Mouse (Mus musculus): ENCODE results near the gene Med12. TPM values are rescaled to one million over a fixed set of nuclear protein-coding genes. Genes with fewer than 3 reads are reported as not detected.

The Med12 gene
- polyA plus RNA-seq, 1 experiment: 47.1 TPM

DNA sequence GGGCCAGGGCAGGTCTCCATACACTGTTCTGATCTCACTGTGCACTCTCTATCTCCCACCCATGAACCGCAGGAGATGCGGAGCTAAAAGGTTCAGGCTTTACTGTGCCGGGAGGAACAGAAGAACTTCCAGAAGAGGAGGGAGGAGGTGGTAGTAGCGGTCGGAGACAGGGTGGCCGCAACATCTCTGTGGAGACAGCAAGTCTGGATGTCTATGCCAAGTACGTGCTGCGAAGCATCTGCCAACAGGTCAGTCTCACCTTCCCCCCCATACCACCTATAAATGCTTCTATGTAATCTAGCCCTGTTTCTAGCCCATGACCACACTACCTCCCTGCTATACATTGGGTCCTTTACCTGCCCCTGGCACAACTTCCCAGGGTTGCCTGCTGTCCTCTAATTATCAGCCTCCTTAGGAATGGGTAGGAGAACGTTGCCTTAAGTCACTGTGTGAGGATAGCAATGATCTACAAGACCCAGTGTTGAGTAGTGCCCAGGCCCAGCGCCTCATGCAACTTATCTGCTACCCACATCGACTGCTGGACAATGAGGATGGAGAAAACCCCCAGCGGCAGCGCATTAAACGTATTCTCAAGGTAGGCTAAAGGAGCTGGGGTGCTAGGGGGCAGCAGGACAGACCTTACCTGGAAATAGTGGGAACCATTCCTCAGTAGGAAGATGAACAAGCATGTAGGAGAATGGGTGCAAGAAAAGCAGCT lies 12.3 kb downstream of the Med12 start:
- Histone ChIP-seq H3K36me3 (ENCODE audit: control insufficient read depth, insufficient read depth, low read length) (no peaks in the 10 kb centered on the region), H3K4me3 (ENCODE audit: control insufficient read depth, low read depth, low read length) (no peak overlapping the region), H3K4me1 (ENCODE audit: control insufficient read depth, insufficient read depth, low read length) (no peaks in the 10 kb centered on the region; the same call in 1 of the 2 replicates), H3K27ac (ENCODE audit: control insufficient read depth, insufficient read depth, low read depth, low read length) (no peak overlapping the region), H3K27me3 (ENCODE audit: control insufficient read depth, insufficient read depth, low read length) (no peaks in the 10 kb centered on the region)
- TF ChIP-seq CTCF (IDR thresholded peaks at IDR 0.05; ENCODE audit: control insufficient read depth, insufficient read depth, insufficient replicate concordance, low read depth, low read length) (no peak), POLR2A (IDR thresholded peaks at IDR 0.05; ENCODE audit: control insufficient read depth, low read depth, low read length) (no peak)

DNA sequence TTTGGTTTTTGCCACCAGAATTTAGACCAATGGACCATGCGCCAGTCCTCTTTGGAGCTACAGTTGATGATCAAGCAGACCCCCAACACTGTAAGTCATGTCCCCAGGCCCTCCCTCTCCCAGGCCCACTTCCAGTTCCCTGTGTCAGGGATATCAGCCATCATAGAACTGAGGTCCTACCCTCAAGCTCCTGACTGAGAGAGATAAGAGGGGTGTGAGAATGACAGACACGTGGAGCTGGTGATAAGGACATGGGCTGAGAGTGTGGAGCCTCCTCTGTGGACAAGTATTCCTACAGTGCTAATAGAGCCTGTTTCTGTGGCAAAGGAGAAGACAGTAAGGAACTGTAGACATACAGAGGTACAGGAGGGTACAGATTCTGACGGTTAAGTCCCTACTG lies 13.7 kb downstream of the Med12 start:
- no peak overlapping the region for H3K27ac ChIP-seq (ENCODE audit: control insufficient read depth, insufficient read depth, low read depth, low read length)
- H3K4me1 ChIP-seq (ENCODE audit: control insufficient read depth, insufficient read depth, low read length): no peaks in the 10 kb centered on the region; the same call in 1 of the 2 replicates
- no peak for TF ChIP-seq CTCF (IDR thresholded peaks at IDR 0.05; ENCODE audit: control insufficient read depth, insufficient read depth, insufficient replicate concordance, low read depth, low read length)
- no peak for TF ChIP-seq POLR2A (IDR thresholded peaks at IDR 0.05; ENCODE audit: control insufficient read depth, low read depth, low read length)
- H3K27me3 ChIP-seq (ENCODE audit: control insufficient read depth, insufficient read depth, low read length): no peaks in the 10 kb centered on the region
- H3K36me3 ChIP-seq (ENCODE audit: control insufficient read depth, insufficient read depth, low read length): no peaks in the 10 kb centered on the region
- H3K4me3 ChIP-seq (ENCODE audit: control insufficient read depth, low read depth, low read length): no peak overlapping the region

DNA sequence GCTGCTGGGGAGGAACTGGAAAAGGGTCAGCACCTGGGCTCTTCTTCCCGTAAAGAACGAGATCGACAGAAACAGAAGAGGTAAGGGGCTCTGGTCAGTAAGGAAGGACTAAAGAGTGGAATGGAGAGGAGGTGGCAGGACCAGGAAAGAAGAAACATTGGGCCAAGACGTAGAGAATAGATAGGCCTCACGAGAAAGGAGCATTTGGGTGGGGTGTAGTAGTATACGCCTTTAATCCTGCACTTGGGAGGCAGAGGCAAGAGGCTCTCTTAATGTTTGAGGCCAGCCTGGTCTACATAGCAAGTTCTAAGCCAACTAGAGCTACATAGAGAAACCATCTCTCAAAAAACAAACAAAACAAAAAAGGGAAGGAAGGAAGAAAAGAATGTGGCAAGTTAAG lies 14.6 kb downstream of the Med12 start:
- no peak overlapping the region for H3K27ac ChIP-seq (ENCODE audit: control insufficient read depth, insufficient read depth, low read depth, low read length)
- H3K27me3 ChIP-seq (ENCODE audit: control insufficient read depth, insufficient read depth, low read length): no peaks in the 10 kb centered on the region
- TF ChIP-seq POLR2A (IDR thresholded peaks at IDR 0.05; ENCODE audit: control insufficient read depth, low read depth, low read length) (no peak), CTCF (IDR thresholded peaks at IDR 0.05; ENCODE audit: control insufficient read depth, insufficient read depth, insufficient replicate concordance, low read depth, low read length) (no peak)
- no peak overlapping the region for H3K4me3 ChIP-seq (ENCODE audit: control insufficient read depth, low read depth, low read length)
- no peaks in the 10 kb centered on the region for H3K4me1 ChIP-seq (ENCODE audit: control insufficient read depth, insufficient read depth, low read length)
- no peaks in the 10 kb centered on the region for H3K36me3 ChIP-seq (ENCODE audit: control insufficient read depth, insufficient read depth, low read length)

DNA sequence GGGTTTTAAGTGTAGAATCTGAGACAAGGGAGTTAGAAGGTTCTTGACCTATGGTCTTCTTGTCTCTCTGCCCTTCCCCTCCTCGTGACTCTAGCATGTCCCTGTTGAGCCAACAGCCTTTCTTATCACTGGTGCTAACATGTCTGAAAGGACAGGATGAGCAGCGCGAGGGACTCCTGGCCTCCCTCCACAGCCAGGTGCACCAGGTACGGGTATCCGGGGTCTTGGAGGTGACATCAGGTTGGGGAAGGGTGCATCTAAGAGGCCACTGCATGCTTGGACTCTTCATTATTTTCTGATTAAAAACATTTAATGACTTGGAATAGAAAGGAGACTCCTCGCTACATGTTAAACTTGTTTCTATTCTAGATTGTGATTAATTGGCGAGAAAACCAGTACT lies 15.2 kb downstream of the Med12 start:
- Histone ChIP-seq H3K27ac (ENCODE audit: control insufficient read depth, insufficient read depth, low read depth, low read length) (no peak overlapping the region), H3K27me3 (ENCODE audit: control insufficient read depth, insufficient read depth, low read length) (no peaks in the 10 kb centered on the region), H3K36me3 (ENCODE audit: control insufficient read depth, insufficient read depth, low read length) (no peaks in the 10 kb centered on the region), H3K4me3 (ENCODE audit: control insufficient read depth, low read depth, low read length) (no peak overlapping the region), H3K4me1 (ENCODE audit: control insufficient read depth, insufficient read depth, low read length) (no peaks in the 10 kb centered on the region)
- no peak for TF ChIP-seq CTCF (IDR thresholded peaks at IDR 0.05; ENCODE audit: control insufficient read depth, insufficient read depth, insufficient replicate concordance, low read depth, low read length)
- TF ChIP-seq POLR2A (IDR thresholded peaks at IDR 0.05; ENCODE audit: control insufficient read depth, low read depth, low read length): no peak

DNA sequence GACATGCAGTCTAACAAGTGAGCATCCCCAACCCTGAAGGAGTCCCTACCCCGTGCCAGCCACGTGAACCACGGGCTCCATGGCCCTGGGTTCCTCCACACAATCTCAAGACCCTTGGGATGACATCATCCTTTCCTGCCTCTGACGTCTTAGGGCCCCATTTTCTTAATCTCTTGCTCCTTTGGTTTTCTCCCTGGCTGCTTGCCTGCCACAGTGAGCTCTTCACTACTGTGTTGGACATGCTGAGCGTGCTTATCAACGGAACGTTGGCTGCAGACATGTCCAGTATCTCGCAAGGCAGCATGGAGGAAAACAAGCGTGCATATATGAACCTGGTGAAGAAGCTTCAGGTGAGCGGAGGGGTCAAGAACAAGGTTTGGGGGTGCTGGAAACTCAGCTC lies 16.3 kb downstream of the Med12 start:
- Histone ChIP-seq H3K27me3 (ENCODE audit: control insufficient read depth, insufficient read depth, low read length) (no peaks in the 10 kb centered on the region), H3K27ac (ENCODE audit: control insufficient read depth, insufficient read depth, low read depth, low read length) (no peak overlapping the region), H3K4me3 (ENCODE audit: control insufficient read depth, low read depth, low read length) (no peak overlapping the region), H3K36me3 (ENCODE audit: control insufficient read depth, insufficient read depth, low read length) (no peaks in the 10 kb centered on the region), H3K4me1 (ENCODE audit: control insufficient read depth, insufficient read depth, low read length) (no peaks in the 10 kb centered on the region)
- no peak for TF ChIP-seq POLR2A (IDR thresholded peaks at IDR 0.05; ENCODE audit: control insufficient read depth, low read depth, low read length)
- no peak for TF ChIP-seq CTCF (IDR thresholded peaks at IDR 0.05; ENCODE audit: control insufficient read depth, insufficient read depth, insufficient replicate concordance, low read depth, low read length)

DNA sequence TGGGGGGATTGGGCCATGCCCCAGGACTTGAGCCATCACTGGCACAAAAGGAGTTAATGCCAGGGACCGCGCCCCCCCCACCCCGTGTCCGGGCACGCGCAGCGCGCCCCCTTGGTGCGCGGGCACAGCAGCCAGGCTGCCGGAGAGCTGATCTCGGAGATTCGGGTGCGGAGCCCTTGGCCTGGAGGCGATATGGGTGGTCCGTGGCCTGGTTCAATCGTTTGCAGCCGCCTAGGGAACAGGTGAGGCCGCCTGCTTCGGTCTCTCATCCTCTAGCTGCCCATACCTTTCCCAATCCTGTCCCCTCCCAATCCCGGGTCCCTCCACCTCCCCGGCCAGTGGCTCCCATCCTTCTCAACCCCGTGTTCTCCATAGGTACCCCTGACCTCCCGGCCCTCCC lies 25.2 kb downstream of the Med12 start, which contains the start of gene Nlgn3:
Gene Nlgn3, plus strand, starts transcription at position 114 of the 400 bp plus-strand sequence.
- TF ChIP-seq POLR2A (IDR thresholded peaks at IDR 0.05; ENCODE audit: control insufficient read depth, low read depth, low read length) (no peak), CTCF (IDR thresholded peaks at IDR 0.05; ENCODE audit: control insufficient read depth, insufficient read depth, insufficient replicate concordance, low read depth, low read length) (no peak)
- H3K36me3 ChIP-seq (ENCODE audit: control insufficient read depth, insufficient read depth, low read length): no peaks in the 10 kb centered on the region
- peaks cover 10% of the 10 kb centered on the region for H3K4me1 ChIP-seq (ENCODE audit: control insufficient read depth, insufficient read depth, low read length)
- no peak within 1 kb of the TSS for H3K4me3 ChIP-seq (ENCODE audit: control insufficient read depth, low read depth, low read length)
- no peak within 1 kb of the TSS for H3K27ac ChIP-seq (ENCODE audit: control insufficient read depth, insufficient read depth, low read depth, low read length)
- no peaks in the 10 kb centered on the region for H3K27me3 ChIP-seq (ENCODE audit: control insufficient read depth, insufficient read depth, low read length)

DNA sequence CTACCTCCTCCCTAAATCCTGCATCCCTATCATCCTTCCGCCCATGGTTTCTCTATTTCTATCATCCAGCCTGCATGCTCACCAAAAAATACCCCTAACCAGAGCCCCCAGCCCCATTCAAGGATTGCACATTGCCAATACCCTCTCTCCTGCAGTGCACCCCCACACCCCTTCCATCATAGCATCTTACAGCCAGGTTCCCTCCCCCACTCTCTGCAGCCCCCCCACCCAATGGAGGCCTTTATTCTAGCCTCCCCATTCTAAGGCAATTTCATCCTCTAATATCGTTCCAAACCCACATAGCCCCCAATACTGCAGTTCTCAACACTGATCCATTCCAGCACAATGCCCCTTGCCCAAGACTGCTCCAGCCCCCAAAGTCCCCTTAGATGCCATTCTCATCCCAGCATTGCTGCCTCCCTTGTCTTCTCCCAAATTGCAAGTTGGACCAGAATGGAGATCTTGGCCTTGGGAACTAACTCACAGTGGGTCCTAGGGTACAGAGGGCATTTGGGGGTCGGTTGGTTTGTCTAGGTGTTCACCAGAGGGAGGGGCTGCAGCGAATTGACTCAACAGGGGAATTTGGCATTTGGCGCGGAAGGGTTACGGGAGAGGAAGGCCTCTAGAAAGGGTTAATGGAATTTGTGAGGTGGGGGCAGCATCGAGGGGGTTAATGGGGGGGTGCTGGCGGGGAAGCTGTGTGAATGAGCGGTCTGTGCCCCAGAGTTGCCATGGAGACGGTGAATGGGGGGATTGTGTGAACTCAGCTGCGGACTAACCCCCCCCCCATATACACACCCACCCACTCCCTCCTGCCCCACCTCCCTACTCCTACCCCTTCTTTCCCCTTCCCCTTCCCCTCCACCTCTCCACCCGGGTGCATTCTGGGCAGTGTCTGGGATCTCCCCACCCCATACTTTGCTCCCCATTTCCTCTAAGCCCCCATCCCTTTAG lies 25.9 kb downstream of the Med12 start:
- TF ChIP-seq CTCF (IDR thresholded peaks at IDR 0.05; ENCODE audit: control insufficient read depth, insufficient read depth, insufficient replicate concordance, low read depth, low read length): no peak
- no peak for TF ChIP-seq POLR2A (IDR thresholded peaks at IDR 0.05; ENCODE audit: control insufficient read depth, low read depth, low read length)
- H3K27me3 ChIP-seq (ENCODE audit: control insufficient read depth, insufficient read depth, low read length): no peaks in the 10 kb centered on the region
- H3K4me3 ChIP-seq (ENCODE audit: control insufficient read depth, low read depth, low read length): no peak overlapping the region
- H3K27ac ChIP-seq (ENCODE audit: control insufficient read depth, insufficient read depth, low read depth, low read length): no peak overlapping the region
- peaks cover 10% of the 10 kb centered on the region for H3K4me1 ChIP-seq (ENCODE audit: control insufficient read depth, insufficient read depth, low read length)
- H3K36me3 ChIP-seq (ENCODE audit: control insufficient read depth, insufficient read depth, low read length): no peaks in the 10 kb centered on the region

All from testis, adult 2 months (tissue).